Mouse (Mus musculus): ENCODE data around the gene Ap1s1. TPM values are rescaled to one million over a fixed set of nuclear protein-coding genes. Genes with fewer than 3 reads are reported as not detected.

Gene Ap1s1
- polyA plus RNA-seq, 1 experiment from 2014 or later: 303 TPM

- H3K27ac ChIP-seq (ENCODE audit: low read length): no peak overlapping the region
- no peaks in the 10 kb centered on the region for H3K36me3 ChIP-seq (ENCODE audit: control insufficient read depth, insufficient read depth, low read length)
- H3K27me3 ChIP-seq (ENCODE audit: control insufficient read depth, insufficient read depth, low read depth, low read length): no peaks in the 10 kb centered on the region
- no peaks in the 10 kb centered on the region for H3K4me1 ChIP-seq (ENCODE audit: control insufficient read depth, insufficient read depth, low read length)
- H3K4me3 ChIP-seq (ENCODE audit: low read depth, low read length): no peak overlapping the region
- H3K9me3 ChIP-seq (replicated peaks; ENCODE audit: control insufficient read depth, low read length, poor library complexity, severe bottlenecking): no peaks in the 10 kb centered on the region
- WGBS: 69% methylated on average over 5 of the region's 5 CpGs
- no peak overlapping the region for H3K4me2 ChIP-seq (ENCODE audit: low read length)
- ATAC-seq: no peak
- no peak overlapping the region for H3K9ac ChIP-seq (ENCODE audit: low read depth, low read length)
Measured at GRCm38 (mm10) chr5:137079849-137080248, 33.9 kb upstream of the Ap1s1 start.

GRCm38 (mm10) chr5:137078616-137079015 is 32.7 kb upstream of the Ap1s1 start:
- Histone ChIP-seq H3K27ac (ENCODE audit: low read length) (no peak overlapping the region), H3K4me1 (ENCODE audit: control insufficient read depth, insufficient read depth, low read length) (peaks cover 2% of the 10 kb centered on the region; the same call in 1 of the 2 replicates), H3K4me2 (ENCODE audit: low read length) (no peak overlapping the region), H3K36me3 (ENCODE audit: control insufficient read depth, insufficient read depth, low read length) (no peaks in the 10 kb centered on the region), H3K9me3 (replicated peaks; ENCODE audit: control insufficient read depth, low read length, poor library complexity, severe bottlenecking) (no peaks in the 10 kb centered on the region), H3K9ac (ENCODE audit: low read depth, low read length) (no peak overlapping the region), H3K4me3 (ENCODE audit: low read depth, low read length) (no peak overlapping the region), H3K27me3 (ENCODE audit: control insufficient read depth, insufficient read depth, low read depth, low read length) (no peaks in the 10 kb centered on the region)
- ATAC-seq: no peak
- 65% methylated on average over 6 of the region's 6 CpGs for WGBS

- H3K27me3 ChIP-seq (ENCODE audit: control insufficient read depth, insufficient read depth, low read depth, low read length): no peaks in the 10 kb centered on the region
- no peak for ATAC-seq
- H3K27ac ChIP-seq (ENCODE audit: low read length): no peak overlapping the region
- H3K36me3 ChIP-seq (ENCODE audit: control insufficient read depth, insufficient read depth, low read length): no peaks in the 10 kb centered on the region
- no peak overlapping the region for H3K4me3 ChIP-seq (ENCODE audit: low read depth, low read length)
- no peaks in the 10 kb centered on the region for H3K9me3 ChIP-seq (replicated peaks; ENCODE audit: control insufficient read depth, low read length, poor library complexity, severe bottlenecking)
- no peak overlapping the region for H3K4me2 ChIP-seq (ENCODE audit: low read length)
- no peak overlapping the region for H3K9ac ChIP-seq (ENCODE audit: low read depth, low read length)
- H3K4me1 ChIP-seq (ENCODE audit: control insufficient read depth, insufficient read depth, low read length): peaks cover 2% of the 10 kb centered on the region; the same call in 1 of the 2 replicates
- 86% methylated on average over 14 of the region's 14 CpGs for WGBS
Measured at GRCm38 (mm10) chr5:137078041-137078440, 32.1 kb upstream of the Ap1s1 start.

GRCm38 (mm10) chr5:137077187-137077586 is 31.3 kb upstream of the Ap1s1 start:
- no peak overlapping the region for H3K27ac ChIP-seq (ENCODE audit: low read length)
- peaks cover 8% of the 10 kb centered on the region; the same call in 1 of the 2 replicates for H3K4me1 ChIP-seq (ENCODE audit: control insufficient read depth, insufficient read depth, low read length)
- no peak for ATAC-seq
- WGBS: 91% methylated on average over 7 of the region's 7 CpGs
- no peak overlapping the region for H3K4me2 ChIP-seq (ENCODE audit: low read length)
- H3K36me3 ChIP-seq (ENCODE audit: control insufficient read depth, insufficient read depth, low read length): no peaks in the 10 kb centered on the region
- H3K4me3 ChIP-seq (ENCODE audit: low read depth, low read length): no peak overlapping the region
- no peaks in the 10 kb centered on the region for H3K9me3 ChIP-seq (replicated peaks; ENCODE audit: control insufficient read depth, low read length, poor library complexity, severe bottlenecking)
- H3K9ac ChIP-seq (ENCODE audit: low read depth, low read length): no peak overlapping the region
- no peaks in the 10 kb centered on the region for H3K27me3 ChIP-seq (ENCODE audit: control insufficient read depth, insufficient read depth, low read depth, low read length)

- H3K4me2 ChIP-seq (ENCODE audit: low read length): no peak overlapping the region
- no peak overlapping the region for H3K9ac ChIP-seq (ENCODE audit: low read depth, low read length)
- H3K4me3 ChIP-seq (ENCODE audit: low read depth, low read length): no peak overlapping the region
- H3K27me3 ChIP-seq (ENCODE audit: control insufficient read depth, insufficient read depth, low read depth, low read length): no peaks in the 10 kb centered on the region
- H3K9me3 ChIP-seq (replicated peaks; ENCODE audit: control insufficient read depth, low read length, poor library complexity, severe bottlenecking): no peaks in the 10 kb centered on the region
- no peaks in the 10 kb centered on the region for H3K36me3 ChIP-seq (ENCODE audit: control insufficient read depth, insufficient read depth, low read length)
- H3K4me1 ChIP-seq (ENCODE audit: control insufficient read depth, insufficient read depth, low read length): peaks cover 11% of the 10 kb centered on the region; the same call in 1 of the 2 replicates
- H3K27ac ChIP-seq (ENCODE audit: low read length): no peak overlapping the region
- ATAC-seq: no peak
- 46% methylated on average over 11 of the region's 12 CpGs for WGBS
Measured at GRCm38 (mm10) chr5:137076191-137076930, 30.4 kb upstream of the Ap1s1 start.

GRCm38 (mm10) chr5:137075726-137076125 is 29.8 kb upstream of the Ap1s1 start:
- Histone ChIP-seq H3K27ac (ENCODE audit: low read length) (no peak overlapping the region), H3K4me3 (ENCODE audit: low read depth, low read length) (no peak overlapping the region), H3K9me3 (replicated peaks; ENCODE audit: control insufficient read depth, low read length, poor library complexity, severe bottlenecking) (no peaks in the 10 kb centered on the region), H3K9ac (ENCODE audit: low read depth, low read length) (no peak overlapping the region), H3K4me1 (ENCODE audit: control insufficient read depth, insufficient read depth, low read length) (peaks cover 11% of the 10 kb centered on the region; the same call in 1 of the 2 replicates), H3K27me3 (ENCODE audit: control insufficient read depth, insufficient read depth, low read depth, low read length) (no peaks in the 10 kb centered on the region), H3K4me2 (ENCODE audit: low read length) (no peak overlapping the region), H3K36me3 (ENCODE audit: control insufficient read depth, insufficient read depth, low read length) (no peaks in the 10 kb centered on the region)
- 75% methylated on average over 6 of the region's 6 CpGs for WGBS
- no peak for ATAC-seq

GRCm38 (mm10) chr5:137074191-137074651 is 28.3 kb upstream of the Ap1s1 start:
- H3K27me3 ChIP-seq (ENCODE audit: control insufficient read depth, insufficient read depth, low read depth, low read length): no peaks in the 10 kb centered on the region
- peaks cover 11% of the 10 kb centered on the region; the same call in 1 of the 2 replicates for H3K4me1 ChIP-seq (ENCODE audit: control insufficient read depth, insufficient read depth, low read length)
- no peak for ATAC-seq
- no peak overlapping the region for H3K4me2 ChIP-seq (ENCODE audit: low read length)
- H3K36me3 ChIP-seq (ENCODE audit: control insufficient read depth, insufficient read depth, low read length): no peaks in the 10 kb centered on the region
- 29% methylated on average over 6 of the region's 6 CpGs for WGBS
- H3K27ac ChIP-seq (ENCODE audit: low read length): no peak overlapping the region
- H3K9me3 ChIP-seq (replicated peaks; ENCODE audit: control insufficient read depth, low read length, poor library complexity, severe bottlenecking): no peaks in the 10 kb centered on the region
- H3K9ac ChIP-seq (ENCODE audit: low read depth, low read length): no peak overlapping the region
- no peak overlapping the region for H3K4me3 ChIP-seq (ENCODE audit: low read depth, low read length)

- Histone ChIP-seq H3K27me3 (ENCODE audit: control insufficient read depth, insufficient read depth, low read depth, low read length) (no peaks in the 10 kb centered on the region), H3K9ac (ENCODE audit: low read depth, low read length) (no peak overlapping the region), H3K27ac (ENCODE audit: low read length) (no peak overlapping the region), H3K4me1 (ENCODE audit: control insufficient read depth, insufficient read depth, low read length) (peaks cover 11% of the 10 kb centered on the region; the same call in 1 of the 2 replicates), H3K9me3 (replicated peaks; ENCODE audit: control insufficient read depth, low read length, poor library complexity, severe bottlenecking) (no peaks in the 10 kb centered on the region), H3K36me3 (ENCODE audit: control insufficient read depth, insufficient read depth, low read length) (no peaks in the 10 kb centered on the region), H3K4me3 (ENCODE audit: low read depth, low read length) (no peak overlapping the region), H3K4me2 (ENCODE audit: low read length) (no peak overlapping the region)
- ATAC-seq: no peak
- WGBS: 94% methylated on average over 8 of the region's 8 CpGs
Measured at GRCm38 (mm10) chr5:137073141-137073540, 27.2 kb upstream of the Ap1s1 start.

Measured in midbrain, embryonic 16.5 days (tissue).